Mouse (Mus musculus) heart, adult 18-20 months (tissue): ENCODE measurements around the gene Sema3e. TPM values are rescaled to one million over a fixed set of nuclear protein-coding genes. Genes with fewer than 3 reads are reported as not detected.

Experiments used
- DNase-seq, 2 experiments: peaks; one replicate each; pipeline ENCODE4 v3.0.0; 2021 to 2022; ENCODE audit warnings: mixed read lengths in 1 of 2
- total RNA-seq, 2 experiments: library from RNA; stranded (reverse); gene quantifications; 2 replicates each; pipeline ENCODE4 v1.2.3; 2021

Sema3e gene
- total RNA-seq, 2 experiments from 2014 or later, result 0.12 to 0.49 TPM

DNA sequence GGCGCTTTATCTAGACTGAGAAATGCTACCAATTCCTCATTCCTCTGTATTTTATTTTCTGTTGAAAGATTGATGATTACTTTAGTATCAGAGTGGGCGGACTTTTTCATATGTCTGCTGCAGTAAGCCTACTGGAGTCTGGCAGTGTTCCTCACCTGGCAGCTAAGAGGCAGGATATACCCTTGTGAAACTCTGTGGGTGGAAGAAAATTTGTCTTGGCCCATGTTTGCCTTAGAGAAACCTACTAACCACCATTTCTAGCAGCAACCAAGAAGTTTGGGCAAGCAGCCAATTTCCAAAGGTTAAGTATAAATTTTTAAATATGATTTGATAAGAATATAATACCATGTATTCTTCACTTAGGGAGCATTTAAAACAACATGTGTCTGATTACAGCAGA lies 63.0 kb downstream of the Sema3e start:
- no peak for DNase-seq

DNA sequence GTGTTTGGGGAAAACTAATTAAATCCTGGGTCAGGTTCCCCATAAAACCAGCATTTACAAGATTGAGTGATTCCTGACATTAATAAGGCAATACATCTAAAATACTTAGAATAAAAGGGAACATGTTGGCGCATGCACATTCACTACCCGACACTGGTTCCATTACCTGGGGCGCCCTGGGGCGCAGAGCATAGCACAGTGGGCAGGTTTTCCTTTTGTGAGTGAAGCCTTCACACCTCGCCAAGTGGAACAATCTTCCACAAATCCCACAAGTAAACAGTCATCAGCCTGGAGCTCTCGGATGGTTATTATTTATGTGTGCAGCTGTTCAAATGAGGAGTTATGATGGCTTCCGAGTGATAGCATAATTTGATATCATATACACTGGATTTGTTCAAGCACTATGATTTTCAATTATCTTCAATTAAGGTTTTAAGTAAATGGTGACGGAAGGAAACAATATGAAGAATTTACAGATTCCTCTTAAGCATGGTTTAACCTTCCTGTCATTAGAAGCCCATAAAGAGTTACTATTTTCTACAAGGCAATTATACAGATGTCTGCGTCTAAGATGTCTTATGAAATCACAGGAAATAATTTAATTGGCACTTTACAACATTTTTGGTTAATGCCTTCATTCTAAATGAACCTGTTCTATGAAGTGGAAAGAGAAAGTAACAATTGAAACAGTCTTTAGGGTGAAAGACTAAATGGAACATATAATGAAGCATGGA lies 65.0 kb downstream of the Sema3e start:
- no peak for DNase-seq

DNA sequence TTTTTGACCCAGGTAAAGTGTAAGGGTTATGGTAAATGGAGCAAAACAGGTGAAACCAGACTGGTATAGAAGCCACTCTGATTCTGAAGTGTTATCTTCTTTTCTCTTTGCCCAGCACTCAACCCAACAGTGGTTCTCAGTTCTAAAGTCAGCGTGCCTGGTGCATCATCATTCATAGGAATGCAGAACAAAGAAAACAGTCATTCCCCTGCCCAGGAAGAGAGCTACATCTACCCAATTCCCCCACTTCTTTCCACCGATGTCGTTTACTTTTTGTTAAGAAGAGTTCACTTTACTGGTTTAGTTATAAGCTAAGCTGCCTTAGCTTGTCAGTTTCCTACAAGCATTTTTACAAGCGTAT lies 65.5 kb downstream of the Sema3e start:
- no peak for DNase-seq

DNA sequence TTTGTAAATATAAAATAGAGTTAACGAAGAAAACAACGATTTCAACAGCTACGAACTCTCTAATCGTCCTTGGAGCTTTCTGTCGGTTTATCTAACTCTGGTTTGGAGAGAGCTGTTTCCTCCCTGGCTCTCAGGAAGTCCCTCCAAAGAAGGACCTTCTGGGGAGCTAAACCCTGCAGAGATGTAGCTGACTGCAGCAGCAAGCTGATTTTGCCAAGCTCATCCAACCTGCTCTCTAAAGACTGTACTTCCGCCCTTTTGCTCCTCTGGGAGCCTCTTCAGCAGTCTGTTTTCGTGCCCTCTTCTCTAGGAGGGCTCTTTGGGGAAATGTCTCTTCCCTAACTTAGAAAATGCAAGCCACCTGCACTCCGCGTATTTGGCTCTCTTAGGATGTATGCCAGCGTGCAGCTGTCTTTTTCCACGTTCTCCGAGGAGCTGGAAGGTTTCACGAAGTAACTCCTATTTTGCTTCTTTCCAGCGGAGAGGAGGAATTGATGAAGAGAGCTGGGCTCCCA lies 67.2 kb downstream of the Sema3e start:
- DNase-seq, result no peak

DNA sequence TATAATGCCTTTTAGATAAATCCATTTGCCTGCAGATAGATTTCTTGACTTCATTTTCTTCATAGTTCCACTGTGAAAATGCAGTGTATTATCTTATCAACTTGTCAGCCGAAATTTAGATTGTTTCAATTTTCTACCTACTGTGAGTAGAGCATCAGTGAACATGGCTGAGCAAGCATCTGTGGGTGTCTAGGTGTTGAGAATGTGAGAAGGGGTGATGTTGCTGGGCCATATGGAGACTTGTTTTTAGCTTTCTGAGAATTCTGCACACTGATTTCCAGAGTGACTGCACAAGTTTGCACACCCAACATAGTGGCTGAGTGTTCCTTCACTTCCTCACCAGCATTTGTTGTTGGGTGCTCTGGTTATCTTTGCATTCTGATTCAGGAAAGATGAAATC lies 71.1 kb downstream of the Sema3e start:
- no peak for DNase-seq

DNA sequence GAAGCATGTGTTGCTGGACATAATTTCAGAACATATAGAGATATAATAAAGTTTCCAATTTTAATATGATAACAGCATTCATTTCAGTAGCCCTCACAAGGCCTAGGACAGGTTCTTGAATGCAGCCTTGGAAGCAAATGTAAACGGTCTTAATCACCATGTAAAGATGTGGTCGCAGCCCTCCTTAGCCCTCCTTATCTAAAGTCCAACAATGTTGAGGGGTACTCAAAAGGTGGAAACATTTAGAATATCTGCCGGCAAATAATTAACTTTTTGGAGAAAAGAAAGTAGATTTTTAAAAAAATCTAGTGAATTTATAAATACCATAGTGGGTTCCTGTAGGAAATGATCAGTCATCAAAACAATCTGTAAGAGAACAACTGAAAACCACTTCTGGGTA lies 73.6 kb downstream of the Sema3e start:
- no peak for DNase-seq

DNA sequence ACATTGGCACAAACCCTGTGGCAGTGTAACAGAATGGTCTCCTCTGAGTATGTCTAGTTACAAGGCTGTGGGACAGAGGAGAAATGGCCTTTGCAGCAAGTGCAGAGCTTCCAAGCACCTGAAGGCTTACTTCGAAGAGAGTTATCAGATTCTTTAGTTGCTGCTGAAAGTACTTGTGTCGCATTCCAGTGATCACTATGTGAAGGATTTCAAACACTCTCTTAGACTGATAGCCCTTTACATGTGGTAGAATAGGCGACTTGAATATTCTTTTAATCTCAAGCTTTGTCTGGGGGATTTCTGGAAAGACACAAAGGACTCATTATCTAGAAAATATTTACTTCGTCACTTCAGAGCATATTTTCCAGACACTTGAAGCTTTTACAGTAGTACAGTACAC lies 82.3 kb downstream of the Sema3e start:
- no peak for DNase-seq

DNA sequence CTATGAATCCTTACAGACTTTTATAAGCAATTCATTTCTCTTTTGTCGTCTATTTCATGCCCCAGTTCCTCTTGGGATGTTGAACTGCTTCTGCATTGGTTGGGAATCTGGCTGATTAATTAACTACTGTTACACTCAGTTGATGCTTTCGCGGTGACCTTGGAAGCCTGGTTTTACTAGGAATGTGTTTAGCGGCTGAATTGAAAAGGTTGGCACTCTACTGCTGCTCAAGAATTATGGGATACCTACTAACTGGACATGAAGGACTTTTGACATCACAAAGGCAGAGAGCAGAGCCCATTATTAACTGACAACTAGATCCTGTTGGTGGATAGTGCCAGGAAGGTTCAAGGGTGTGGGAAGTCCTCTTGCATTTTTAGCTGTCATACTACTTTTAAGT lies 83.9 kb downstream of the Sema3e start:
- DNase-seq, result no peak

DNA sequence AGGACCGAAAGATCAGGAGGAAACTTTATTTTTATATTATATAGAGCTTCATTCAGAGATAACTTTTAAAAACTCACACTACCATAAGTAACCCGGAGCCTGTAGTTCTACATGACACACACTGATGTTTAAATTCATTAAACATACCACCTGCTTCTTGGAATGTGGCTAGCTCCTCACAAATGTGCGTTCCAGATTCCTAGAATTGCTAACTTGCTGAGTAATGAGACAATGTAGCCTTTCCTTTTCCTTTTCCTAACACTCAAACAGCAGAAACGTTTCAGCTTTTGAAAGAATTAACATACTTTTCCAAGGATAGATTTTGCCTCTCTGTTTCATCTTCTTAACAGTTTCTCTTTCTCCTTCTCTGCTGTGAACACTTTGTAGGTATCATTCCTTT lies 86.3 kb downstream of the Sema3e start:
- no peak for DNase-seq

DNA sequence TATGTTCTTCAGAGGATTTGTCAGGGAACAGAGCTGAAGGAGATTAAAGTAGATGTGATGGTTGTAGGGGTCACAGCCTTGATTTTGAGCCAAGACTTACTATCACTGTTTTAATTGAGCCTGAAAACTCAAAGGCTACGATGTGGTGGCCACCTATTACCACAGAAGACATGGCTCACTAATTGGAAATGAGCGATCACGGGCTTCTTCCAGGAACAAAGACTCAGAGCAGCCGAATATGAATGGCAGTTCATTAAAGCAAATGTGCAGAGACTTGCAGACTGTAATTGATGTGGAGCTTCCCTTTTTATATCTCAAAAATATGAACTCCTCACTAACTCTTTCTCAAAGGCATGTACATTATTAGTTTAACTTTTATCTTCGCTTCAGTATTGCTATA lies 96.8 kb downstream of the Sema3e start:
- no peak for DNase-seq

DNA sequence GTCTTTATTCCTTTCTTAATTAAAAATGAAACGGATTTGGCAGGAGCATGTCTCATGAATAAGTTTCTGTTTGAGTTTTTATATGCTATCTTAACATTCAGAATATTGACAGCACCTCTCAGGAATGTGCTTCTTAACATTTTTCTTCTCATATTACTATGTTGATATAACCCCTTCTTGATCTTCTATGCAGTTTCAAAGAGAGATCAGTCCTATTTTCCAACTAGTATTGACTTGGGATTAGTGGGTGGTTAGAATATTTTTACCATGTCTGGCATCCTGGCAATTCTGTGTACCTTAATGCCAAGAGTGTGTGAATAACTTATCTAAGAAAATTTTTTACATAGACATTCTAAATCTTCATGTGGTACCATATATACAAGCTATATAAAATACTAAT lies 101.5 kb downstream of the Sema3e start:
- no peak for DNase-seq

DNA sequence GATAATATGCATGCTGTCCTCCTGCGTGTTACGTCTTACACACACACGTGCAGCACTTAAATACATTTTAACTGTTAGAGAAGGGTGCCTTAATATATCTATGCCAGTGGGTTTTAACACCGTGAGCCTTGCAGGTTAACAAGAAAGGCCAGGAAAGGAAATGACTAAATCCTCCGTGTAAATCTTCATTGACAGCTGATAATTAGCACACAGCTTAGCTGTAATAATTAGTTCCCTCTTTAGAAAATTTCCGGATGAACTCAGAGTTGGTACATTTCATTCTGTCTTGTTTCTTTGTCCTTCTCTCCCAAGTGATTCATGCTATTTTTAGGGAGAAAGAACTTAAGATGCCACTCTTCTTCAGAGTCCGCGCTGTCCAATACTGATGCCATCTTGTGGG lies 110.9 kb downstream of the Sema3e start:
- DNase-seq, result no peak

DNA sequence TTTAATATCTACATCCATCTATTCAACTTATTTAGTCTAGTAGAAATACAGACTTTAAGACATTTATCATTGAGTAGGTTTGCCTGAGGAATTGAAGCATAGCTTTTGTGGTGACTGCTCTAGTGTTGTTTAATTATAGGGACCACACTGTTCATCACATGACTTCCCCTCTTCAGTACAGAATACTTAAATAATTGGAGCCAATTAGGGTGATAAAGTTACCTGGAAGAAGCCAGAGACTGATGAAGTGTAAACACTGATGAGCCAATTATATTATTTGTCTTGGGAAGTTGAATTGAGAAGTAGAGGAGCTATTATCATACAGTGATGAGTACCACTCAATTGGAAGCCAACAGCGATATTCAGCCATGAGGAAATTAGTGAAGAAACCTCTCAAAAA lies 113.6 kb downstream of the Sema3e start:
- DNase-seq, result no peak

DNA sequence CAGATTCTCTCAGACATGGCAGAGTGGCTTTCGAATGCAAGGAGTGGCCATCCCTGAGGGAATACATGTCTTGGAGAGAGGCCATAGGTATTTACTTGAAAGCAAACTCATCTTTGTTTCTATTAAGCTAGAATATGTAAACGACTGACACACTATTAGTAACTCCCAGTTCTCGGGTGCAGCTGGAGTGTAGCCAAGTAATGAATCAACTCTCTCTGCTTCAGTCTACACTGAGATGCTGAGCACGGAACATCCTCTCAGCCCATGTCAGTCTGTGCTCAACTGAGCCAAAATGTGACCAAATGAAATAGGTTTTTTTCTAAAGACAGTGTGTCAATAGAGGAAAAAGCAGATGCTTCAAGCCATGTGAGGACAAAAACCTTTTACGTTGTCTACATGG lies 137.5 kb downstream of the Sema3e start:
- no peak for DNase-seq

DNA sequence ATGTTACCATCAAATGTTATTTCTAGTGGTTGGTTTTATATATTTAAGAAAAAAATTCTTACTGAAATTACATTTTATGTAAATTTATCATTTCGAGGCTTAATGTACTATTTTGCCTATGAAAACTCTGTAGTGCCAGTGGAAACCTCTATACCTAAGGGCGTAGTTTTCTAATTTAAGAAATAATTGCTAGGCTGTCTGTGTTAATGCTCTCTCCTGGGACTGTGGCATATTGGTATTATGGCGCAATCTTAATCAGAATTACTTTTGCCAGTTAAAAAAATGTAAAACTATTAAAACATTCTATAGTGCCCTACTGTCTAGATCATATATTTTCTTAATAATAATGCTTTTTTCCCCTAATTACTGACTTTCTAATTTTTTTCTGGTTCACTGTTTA lies 138.2 kb downstream of the Sema3e start:
- DNase-seq, result no peak

DNA sequence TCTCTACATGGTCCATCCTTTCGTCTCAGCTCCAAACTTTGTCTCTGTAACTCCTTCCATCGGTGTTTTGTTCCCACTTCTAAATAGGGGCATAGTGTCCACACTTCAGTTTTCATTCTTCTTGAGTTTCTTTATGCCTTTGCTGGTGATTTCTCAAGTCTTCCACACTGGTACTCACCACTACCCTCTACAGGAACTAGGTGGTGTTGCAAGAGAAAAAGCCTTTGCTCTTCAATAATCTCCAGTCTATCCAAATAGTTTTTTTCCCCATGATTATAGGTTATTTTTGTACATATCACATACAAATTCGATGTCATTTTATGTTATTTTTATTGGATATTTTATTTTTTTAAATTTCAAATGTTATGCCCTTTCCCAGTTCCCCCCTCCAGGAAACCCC lies 142.7 kb downstream of the Sema3e start:
- no peak for DNase-seq

DNA sequence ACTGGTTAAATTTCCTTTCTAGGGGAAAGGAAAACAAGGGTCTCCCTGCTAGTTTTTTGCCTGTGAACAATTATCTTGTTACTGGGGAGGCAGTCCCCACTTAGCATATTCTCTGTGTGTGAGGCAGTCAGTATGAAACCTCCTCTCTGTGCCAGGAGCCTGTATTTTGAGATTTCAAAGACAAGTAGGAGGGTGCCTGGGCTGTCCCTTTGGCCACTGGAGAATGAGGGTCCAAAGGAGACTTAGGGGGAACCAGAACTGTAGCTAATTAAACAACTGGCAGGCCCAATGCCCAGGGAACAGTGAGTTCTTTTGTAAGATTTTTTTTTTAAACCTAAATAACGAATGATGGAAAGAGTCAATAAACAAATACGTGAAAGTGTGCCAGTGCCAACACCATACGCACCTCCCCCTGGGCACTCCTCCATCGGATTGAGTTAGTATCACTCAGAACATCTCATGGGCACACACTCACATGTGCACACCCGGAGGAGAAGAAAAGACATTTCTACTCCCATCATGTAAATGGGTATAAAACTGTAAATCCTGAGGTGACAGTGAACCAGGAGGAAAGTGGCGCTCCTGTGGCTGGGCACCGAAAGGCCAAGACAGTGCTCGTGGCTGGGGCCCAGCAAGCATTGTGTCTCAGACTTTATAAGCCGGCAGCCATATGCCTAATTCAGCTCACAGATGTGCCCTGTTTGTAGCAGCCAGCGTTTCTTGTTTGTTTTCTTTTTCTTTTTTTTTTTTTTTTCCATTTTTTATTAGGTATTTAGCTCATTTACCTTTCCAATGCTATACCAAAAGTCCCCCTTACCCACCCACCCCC lies 148.5 kb downstream of the Sema3e start:
- no peak for DNase-seq

DNA sequence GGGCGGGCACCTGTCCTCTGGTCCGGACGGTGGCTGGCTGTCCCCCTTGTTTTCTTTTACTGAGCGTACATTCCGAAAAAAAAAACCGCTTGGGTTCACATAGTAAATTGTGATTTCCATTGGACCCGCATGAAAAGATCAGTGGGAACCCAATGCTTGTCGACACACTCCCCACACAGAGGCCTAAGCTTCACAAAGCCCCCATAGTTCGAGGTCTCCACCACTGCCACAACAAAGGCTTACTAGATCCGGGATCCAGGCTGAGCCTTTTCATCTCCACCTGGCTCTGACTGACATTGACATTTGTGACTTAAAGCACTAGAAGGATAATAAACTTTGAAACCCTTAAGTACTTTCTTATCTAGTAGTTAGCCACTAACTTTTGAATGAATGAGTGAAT lies 155.5 kb downstream of the Sema3e start:
- DNase-seq, result no peak

DNA sequence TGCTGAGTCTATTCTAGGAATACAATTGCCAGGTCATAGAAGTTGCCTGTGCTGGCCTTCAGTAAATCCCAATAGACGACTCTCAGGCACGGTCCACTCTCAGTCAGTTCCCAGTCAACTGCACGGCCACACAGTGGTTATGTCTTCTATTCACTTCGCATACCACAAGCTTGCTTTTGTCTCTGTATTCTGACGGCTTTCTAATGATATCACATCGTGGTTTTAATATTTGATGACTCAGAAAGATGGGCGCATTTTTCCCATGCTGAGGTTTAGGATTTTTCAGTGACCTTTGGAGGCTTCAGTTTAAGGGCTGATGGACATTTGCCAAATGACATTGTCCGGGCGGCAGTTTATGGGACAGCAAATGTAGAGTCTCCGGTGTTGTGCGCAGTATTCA lies 157.1 kb downstream of the Sema3e start:
- no peak for DNase-seq

DNA sequence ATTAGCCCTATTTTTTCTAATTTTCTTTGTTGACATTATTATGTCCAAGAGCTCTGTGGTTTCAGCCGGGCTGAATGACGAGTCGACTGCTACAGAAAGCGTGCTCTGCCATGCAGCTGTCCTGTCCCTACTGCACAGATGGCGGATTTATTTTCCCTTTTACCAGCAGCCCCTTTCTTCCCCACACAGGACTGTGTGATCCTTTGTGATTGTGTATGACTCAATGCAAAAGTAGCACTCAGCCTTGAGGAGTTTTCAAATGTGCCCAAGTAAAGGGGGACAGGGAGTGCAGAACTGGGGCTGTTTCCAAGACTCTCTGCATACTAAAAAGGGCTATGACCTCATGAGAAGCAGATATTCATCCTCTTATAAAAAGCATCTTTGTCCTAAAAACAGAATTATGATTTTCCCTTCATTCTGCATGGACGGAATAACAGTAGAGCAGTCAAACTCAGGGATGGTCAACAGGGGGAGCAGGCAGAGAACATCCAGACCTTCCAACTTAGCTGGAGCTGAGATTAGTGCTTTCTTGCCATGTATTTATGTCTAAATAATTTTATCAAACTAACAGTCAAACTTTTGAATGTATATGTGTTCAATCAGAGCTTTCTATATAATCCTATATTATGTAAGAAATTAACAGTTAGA lies 170.2 kb downstream of the Sema3e start:
- no peak for DNase-seq

DNA sequence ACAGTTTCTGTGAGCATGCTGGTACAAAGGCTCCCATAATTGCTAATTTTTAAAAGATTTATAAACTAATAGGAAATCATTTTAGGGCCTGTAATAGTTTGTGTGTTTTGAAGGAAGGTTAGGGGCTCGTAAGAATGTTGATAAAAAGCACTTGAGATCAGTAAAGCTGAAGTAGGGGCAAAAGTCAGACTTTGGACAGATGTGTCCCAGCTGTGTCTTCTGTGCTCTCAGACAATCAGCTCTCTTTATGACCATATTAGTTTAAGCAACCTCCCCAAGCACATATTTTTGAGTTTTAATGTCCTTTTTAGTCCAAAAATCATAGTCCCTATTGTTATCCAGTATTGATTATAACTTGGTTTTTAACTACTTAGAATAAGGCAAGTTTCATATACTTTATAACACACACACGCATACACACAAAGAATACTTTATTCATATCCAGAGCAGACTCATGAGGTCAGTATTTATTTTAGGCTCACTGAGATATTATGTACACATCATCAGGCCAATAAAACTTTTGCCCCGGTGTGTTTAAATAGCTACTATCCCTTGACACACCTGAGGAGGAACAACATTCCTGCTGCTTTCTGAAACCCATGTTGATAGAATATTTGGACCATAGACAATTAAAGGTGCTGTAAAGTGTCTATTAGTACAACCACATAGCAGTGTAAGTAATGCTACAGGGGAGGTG lies 173.4 kb downstream of the Sema3e start:
- DNase-seq, result no peak

DNA sequence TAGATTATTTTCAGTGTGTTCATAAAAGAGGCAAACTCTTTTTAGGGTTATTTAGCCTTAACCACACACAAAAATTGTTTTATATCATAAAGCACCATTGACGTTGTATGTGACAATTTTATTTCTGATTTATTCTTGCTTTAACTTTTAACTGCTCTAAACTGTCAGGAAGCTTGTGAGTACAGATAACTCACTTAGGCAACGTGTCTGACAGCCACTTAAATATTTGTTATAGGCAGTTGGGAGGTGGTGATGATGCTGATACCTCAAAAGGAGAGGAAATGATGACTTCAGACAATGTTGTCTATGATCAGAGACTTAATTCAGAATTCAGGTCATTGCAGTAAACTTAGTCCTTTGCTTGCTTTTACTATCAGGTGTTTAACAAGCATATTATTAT lies 181.7 kb downstream of the Sema3e start:
- DNase-seq, result no peak

DNA sequence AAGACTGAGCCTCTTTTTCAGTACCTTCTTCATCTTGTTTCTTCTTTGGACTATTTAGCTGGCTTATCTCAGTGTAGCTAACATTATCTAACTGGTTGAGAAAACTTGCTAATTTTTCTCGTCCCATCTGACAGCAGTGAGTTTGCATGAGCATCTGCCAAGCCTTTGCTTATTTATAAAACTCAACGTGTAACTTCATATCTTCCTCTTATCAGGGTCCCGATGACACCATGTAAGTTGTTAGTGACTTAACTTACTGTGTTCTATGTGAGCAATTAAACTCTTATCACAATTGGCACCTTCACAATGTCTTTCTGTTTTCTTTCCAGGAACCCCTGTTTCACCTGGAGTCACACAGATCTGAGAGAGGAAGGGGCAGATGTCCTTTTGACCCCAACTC lies 184.9 kb downstream of the Sema3e start:
- DNase-seq, result no peak
